Mouse (Mus musculus) forebrain, embryonic 14.5 days (tissue): ENCODE results near the gene Olfr114. TPM values are rescaled to one million over a fixed set of nuclear protein-coding genes. Genes with fewer than 3 reads are reported as not detected.

Experiments
- polyA plus RNA-seq: library from polyadenylated mRNA; unstranded; fragments of >200 nt; fragmentation: Nextera tagmentation; extraction: Ambion mirVana; gene quantifications from 2 replicates; pipeline ENCODE4 v1.2.1, GENCODE M21; 2014

The Olfr114 gene
- polyA plus RNA-seq, 1 experiment from 2014 or later: not detected

Other genes starting within 250 kb of the Olfr114 start
- gene Olfr104-ps, start 233.2 kb downstream of the Olfr114 start, polyA plus RNA-seq: not detected in 2 replicates
- gene Olfr105-ps, start 213.7 kb downstream of the Olfr114 start, polyA plus RNA-seq: not detected in 2 replicates
- not detected in 2 replicates for gene Olfr106-ps, start 202.3 kb downstream of the Olfr114 start, polyA plus RNA-seq
- not detected in 2 replicates for gene Olfr107, start 193.5 kb downstream of the Olfr114 start, polyA plus RNA-seq
- gene Olfr108, start 147.3 kb downstream of the Olfr114 start, polyA plus RNA-seq: not detected in 2 replicates
- gene Olfr109, start 133.8 kb downstream of the Olfr114 start, polyA plus RNA-seq: not detected in 2 replicates
- gene H2-M2, start 109.2 kb downstream of the Olfr114 start, polyA plus RNA-seq: not detected in 2 replicates
- not detected in 2 replicates for gene Olfr110, start 100.3 kb downstream of the Olfr114 start, polyA plus RNA-seq
- not detected in 2 replicates for gene Olfr111, start 84.7 kb downstream of the Olfr114 start, polyA plus RNA-seq
- gene Olfr112, start 23.3 kb downstream of the Olfr114 start, polyA plus RNA-seq: not detected in 2 replicates
- not detected in 2 replicates for gene Olfr113, start 15.1 kb downstream of the Olfr114 start, polyA plus RNA-seq
- gene Olfr115, start 34.4 kb upstream of the Olfr114 start, polyA plus RNA-seq: not detected in 2 replicates
- not detected in 2 replicates for gene Olfr116, start 34.5 kb upstream of the Olfr114 start, polyA plus RNA-seq
- gene Olfr117, start 71.0 kb upstream of the Olfr114 start, polyA plus RNA-seq: not detected in 2 replicates
- gene Olfr118, start 74.2 kb upstream of the Olfr114 start, polyA plus RNA-seq: not detected in 2 replicates
- not detected in 2 replicates for gene Olfr119, start 103.8 kb upstream of the Olfr114 start, polyA plus RNA-seq
- not detected in 2 replicates for gene Olfr120, start 129.1 kb upstream of the Olfr114 start, polyA plus RNA-seq
- not detected in 2 replicates for gene Olfr121, start 156.1 kb upstream of the Olfr114 start, polyA plus RNA-seq
- not detected in 2 replicates for gene Olfr122, start 175.9 kb upstream of the Olfr114 start, polyA plus RNA-seq
- gene Olfr123, start 200.8 kb upstream of the Olfr114 start, polyA plus RNA-seq: not detected in 2 replicates
- not detected in 2 replicates for gene Olfr124, start 207.1 kb upstream of the Olfr114 start, polyA plus RNA-seq
- gene Olfr125, start 240.2 kb upstream of the Olfr114 start, polyA plus RNA-seq: not detected in 2 replicates